Mouse (Mus musculus): ENCODE measurements at regions not wholly inside any gene's neighbourhood (a gene's known extent, or its start where the extent isn't known, plus 50 kb on each side); places are given as distances from the start of the nearest gene placed in this dataset.

GRCm38 (mm10) chr3:52797164-52797563 lies 219.9 kb downstream of the Cog6 start:
- TF ChIP-seq CTCF (IDR thresholded peaks at IDR 0.05; ENCODE audit: low read depth, low read length) (no peak), TAL1 (conservative IDR thresholded peaks at IDR 0.05; ENCODE audit: low read depth, low read length) (no peak), POLR2AphosphoS5 (IDR thresholded peaks at IDR 0.05; ENCODE audit: insufficient replicate concordance, low read depth, low read length) (no peak), GATA1 (IDR thresholded peaks at IDR 0.05; ENCODE audit: borderline replicate concordance, low read length) (no peak), GATA2 (IDR thresholded peaks at IDR 0.05; ENCODE audit: borderline replicate concordance, low read depth, low read length) (no peak)
- no peaks in the 10 kb centered on the region for H3K4me1 ChIP-seq (ENCODE audit: insufficient read depth, low read depth, low read length)
- H3K27me3 ChIP-seq (ENCODE audit: insufficient read depth, low read length), result no peaks in the 10 kb centered on the region
- DNase-seq (ENCODE audit: low spot score) (no peak), ATAC-seq (ENCODE audit: extremely low read depth, insufficient number of reproducible peaks, low FRiP score, poor library complexity, severe bottlenecking) (no peak)
- peaks cover 39% of the 10 kb centered on the region for H3K9me3 ChIP-seq (replicated peaks)
- no peaks in the 10 kb centered on the region for H3K36me3 ChIP-seq (replicated peaks)
- H3K4me3 ChIP-seq (ENCODE audit: low read depth, low read length), result no peak overlapping the region

- Histone ChIP-seq H3K36me3 (replicated peaks) (no peaks in the 10 kb centered on the region), H3K27me3 (ENCODE audit: insufficient read depth, low read length) (no peaks in the 10 kb centered on the region), H3K4me1 (ENCODE audit: insufficient read depth, low read depth, low read length) (no peaks in the 10 kb centered on the region), H3K4me3 (ENCODE audit: low read depth, low read length) (no peak overlapping the region), H3K9me3 (replicated peaks) (peaks cover 34% of the 10 kb centered on the region)
- TF ChIP-seq GATA1 (IDR thresholded peaks at IDR 0.05; ENCODE audit: borderline replicate concordance, low read length) (no peak), GATA2 (IDR thresholded peaks at IDR 0.05; ENCODE audit: borderline replicate concordance, low read depth, low read length) (no peak), POLR2AphosphoS5 (IDR thresholded peaks at IDR 0.05; ENCODE audit: insufficient replicate concordance, low read depth, low read length) (no peak), CTCF (IDR thresholded peaks at IDR 0.05; ENCODE audit: low read depth, low read length) (no peak)
- ATAC-seq (ENCODE audit: extremely low read depth, insufficient number of reproducible peaks, low FRiP score, poor library complexity, severe bottlenecking) (no peak), DNase-seq (ENCODE audit: low spot score) (no peak)
Observed at GRCm38 (mm10) chr3:52794218-52794617, 222.8 kb downstream of the Cog6 start.

DNA sequence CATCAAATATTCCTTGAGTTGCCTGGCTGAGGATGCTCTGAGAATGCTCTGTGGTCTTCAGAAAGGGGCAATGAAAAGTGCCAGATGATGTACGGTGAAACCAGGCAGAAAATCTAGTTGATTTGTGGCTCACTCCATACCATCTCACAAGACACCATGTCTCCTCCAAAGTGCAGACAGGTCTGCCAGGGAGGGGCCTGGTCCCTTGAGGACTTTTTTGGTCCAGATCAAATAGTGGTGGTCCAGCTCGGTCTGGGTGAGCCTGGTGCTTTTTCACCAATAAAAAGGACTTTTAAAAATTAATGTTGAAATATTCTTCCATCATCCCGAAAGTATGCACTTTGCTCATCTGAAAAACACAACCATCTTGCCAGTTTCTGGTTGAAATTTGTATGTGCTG lies 224.2 kb downstream of the Cog6 start:
- DNase-seq (ENCODE audit: low spot score) (no peak), ATAC-seq (ENCODE audit: extremely low read depth, insufficient number of reproducible peaks, low FRiP score, poor library complexity, severe bottlenecking) (no peak)
- Histone ChIP-seq H3K36me3 (replicated peaks) (no peaks in the 10 kb centered on the region), H3K27me3 (ENCODE audit: insufficient read depth, low read length) (no peaks in the 10 kb centered on the region), H3K9me3 (replicated peaks) (peaks cover 30% of the 10 kb centered on the region), H3K4me1 (ENCODE audit: insufficient read depth, low read depth, low read length) (no peaks in the 10 kb centered on the region), H3K4me3 (ENCODE audit: low read depth, low read length) (no peak overlapping the region)
- no peak for TF ChIP-seq CTCF (IDR thresholded peaks at IDR 0.05; ENCODE audit: low read depth, low read length)
- TF ChIP-seq TAL1 (conservative IDR thresholded peaks at IDR 0.05; ENCODE audit: low read depth, low read length), result no peak
- TF ChIP-seq GATA2 (IDR thresholded peaks at IDR 0.05; ENCODE audit: borderline replicate concordance, low read depth, low read length), result no peak

GRCm38 (mm10) chr3:52792121-52792520 lies 224.9 kb downstream of the Cog6 start:
- DNase-seq (ENCODE audit: low spot score) (no peak), ATAC-seq (ENCODE audit: extremely low read depth, insufficient number of reproducible peaks, low FRiP score, poor library complexity, severe bottlenecking) (no peak)
- H3K9me3 ChIP-seq (replicated peaks), result peaks cover 28% of the 10 kb centered on the region

DNA sequence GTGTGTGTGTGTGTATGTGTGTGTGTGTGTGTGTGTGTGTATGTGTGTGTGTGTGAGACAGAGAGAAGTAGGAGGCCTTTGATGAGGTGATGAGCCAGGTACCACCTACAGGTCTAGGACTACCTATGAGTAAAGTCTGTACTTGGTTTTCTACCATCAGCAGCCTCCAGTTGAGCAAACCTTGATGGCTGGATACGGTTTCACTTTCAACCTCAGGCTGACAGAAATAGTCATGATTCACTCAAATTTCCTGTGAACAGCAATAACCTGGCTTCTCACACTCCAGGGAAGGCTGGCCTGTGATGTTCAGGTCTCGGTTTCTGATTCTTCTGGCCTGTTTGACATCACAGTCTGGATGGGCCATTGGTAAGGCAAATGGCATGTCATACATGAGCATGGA lies 226.1 kb downstream of the Cog6 start:
- DNase-seq (ENCODE audit: low spot score) (no peak), ATAC-seq (ENCODE audit: extremely low read depth, insufficient number of reproducible peaks, low FRiP score, poor library complexity, severe bottlenecking) (no peak)
- H3K36me3 ChIP-seq (replicated peaks), result no peaks in the 10 kb centered on the region
- TF ChIP-seq GATA1 (IDR thresholded peaks at IDR 0.05; ENCODE audit: borderline replicate concordance, low read length), result no peak
- no peak for TF ChIP-seq POLR2AphosphoS5 (IDR thresholded peaks at IDR 0.05; ENCODE audit: insufficient replicate concordance, low read depth, low read length)
- TF ChIP-seq CTCF (IDR thresholded peaks at IDR 0.05; ENCODE audit: low read depth, low read length), result no peak
- TF ChIP-seq TAL1 (conservative IDR thresholded peaks at IDR 0.05; ENCODE audit: low read depth, low read length), result no peak
- no peaks in the 10 kb centered on the region for H3K27me3 ChIP-seq (ENCODE audit: insufficient read depth, low read length)
- H3K4me3 ChIP-seq (ENCODE audit: low read depth, low read length), result no peak overlapping the region
- no peaks in the 10 kb centered on the region for H3K4me1 ChIP-seq (ENCODE audit: insufficient read depth, low read depth, low read length)
- H3K9me3 ChIP-seq (replicated peaks), result peaks cover 26% of the 10 kb centered on the region

More at GRCm38 (mm10) chr3:52792121-52792520, 224.9 kb downstream of the Cog6 start:
- Histone ChIP-seq H3K4me3 (ENCODE audit: low read depth, low read length) (no peak overlapping the region), H3K36me3 (replicated peaks) (no peaks in the 10 kb centered on the region), H3K27me3 (ENCODE audit: insufficient read depth, low read length) (no peaks in the 10 kb centered on the region), H3K4me1 (ENCODE audit: insufficient read depth, low read depth, low read length) (no peaks in the 10 kb centered on the region)
- TF ChIP-seq POLR2AphosphoS5 (IDR thresholded peaks at IDR 0.05; ENCODE audit: insufficient replicate concordance, low read depth, low read length) (no peak), TAL1 (conservative IDR thresholded peaks at IDR 0.05; ENCODE audit: low read depth, low read length) (no peak), GATA1 (IDR thresholded peaks at IDR 0.05; ENCODE audit: borderline replicate concordance, low read length) (no peak), GATA2 (IDR thresholded peaks at IDR 0.05; ENCODE audit: borderline replicate concordance, low read depth, low read length) (no peak), CTCF (IDR thresholded peaks at IDR 0.05; ENCODE audit: low read depth, low read length) (no peak)

GRCm38 (mm10) chr3:52787964-52788760 lies 228.9 kb downstream of the Cog6 start:
- ATAC-seq (ENCODE audit: extremely low read depth, insufficient number of reproducible peaks, low FRiP score, poor library complexity, severe bottlenecking) (no peak), DNase-seq (ENCODE audit: low spot score) (no peak)
- H3K36me3 ChIP-seq (replicated peaks), result no peaks in the 10 kb centered on the region
- no peaks in the 10 kb centered on the region for H3K27me3 ChIP-seq (ENCODE audit: insufficient read depth, low read length)
- no peak overlapping the region for H3K4me3 ChIP-seq (ENCODE audit: low read depth, low read length)
- H3K4me1 ChIP-seq (ENCODE audit: insufficient read depth, low read depth, low read length), result no peaks in the 10 kb centered on the region
- TF ChIP-seq GATA2 (IDR thresholded peaks at IDR 0.05; ENCODE audit: borderline replicate concordance, low read depth, low read length) (no peak), TAL1 (conservative IDR thresholded peaks at IDR 0.05; ENCODE audit: low read depth, low read length) (no peak), POLR2AphosphoS5 (IDR thresholded peaks at IDR 0.05; ENCODE audit: insufficient replicate concordance, low read depth, low read length) (no peak), GATA1 (IDR thresholded peaks at IDR 0.05; ENCODE audit: borderline replicate concordance, low read length) (no peak), CTCF (IDR thresholded peaks at IDR 0.05; ENCODE audit: low read depth, low read length) (no peak)
- H3K9me3 ChIP-seq (replicated peaks), result peaks cover 19% of the 10 kb centered on the region
